8 mouse cellular contexts compared by ENCODE assay signal in genomic region chr2:122701871-122702180, GRCm38 (mm10). TPM values are rescaled to one million over a fixed set of nuclear protein-coding genes. Genes with fewer than 3 reads are reported as not detected.
DNase-seq lines count a peak whose midpoint lies in the region; ATAC-seq lines count a peak whose summit lies in the region.

No protein-coding gene starts in this region.

- no peaks in the 10 kb centered on the region for H3K27me3 ChIP-seq in hindbrain, embryonic 11.5 days (ENCODE audit: control insufficient read depth, insufficient read depth, low read length)

- no peaks in the 10 kb centered on the region for H3K36me3 ChIP-seq in hindbrain, embryonic 11.5 days (ENCODE audit: control insufficient read depth, insufficient read depth, low read length)

- no peak overlapping the region for H3K27ac ChIP-seq in hindbrain, embryonic 11.5 days (ENCODE audit: low read depth, low read length)

- WGBS in hindbrain, embryonic 11.5 days, result under 1% methylated on average over 15 of the region's 15 CpGs

- peaks cover 2% of the 10 kb centered on the region; the same call in 1 of the 2 replicates for H3K4me1 ChIP-seq in hindbrain, embryonic 11.5 days (replicated peaks; ENCODE audit: control insufficient read depth, insufficient read depth, low read length)

- DNase-seq in layer of hippocampus, postnatal 36 days, result peak; percentile 5 to 23
- no peak for DNase-seq in layer of hippocampus, adult 9-10 months (ENCODE audit: low spot score)
- DNase-seq in hindbrain, embryonic 11.5 days (ENCODE audit: low spot score), result no peak
- DNase-seq in ovary, postnatal 14 days (ENCODE audit: low spot score), result no peak
- DNase-seq in ovary, postnatal 10 days (ENCODE audit: low spot score), result no peak
- no peak for DNase-seq in layer of hippocampus, adult 18-20 months (ENCODE audit: low spot score in 2 of 2)

- peak overlapping the region; percentile 43 for H3K4me3 ChIP-seq in hindbrain, embryonic 11.5 days (ENCODE audit: low read depth, low read length)

- H3K4me2 ChIP-seq in hindbrain, embryonic 11.5 days (replicated peaks; ENCODE audit: low read depth, low read length), result peak overlapping the region; percentile 88

- no peaks in the 10 kb centered on the region for H3K9me3 ChIP-seq in hindbrain, embryonic 11.5 days (ENCODE audit: control insufficient read depth, low read length)

- ATAC-seq in common myeloid progenitor, adult 5-6 weeks (replicated peaks; ENCODE audit: low read depth, poor library complexity, severe bottlenecking), result peak; percentile 24
- ATAC-seq in hindbrain, embryonic 11.5 days (ENCODE audit: low FRiP score), result no peak
- ATAC-seq in megakaryocyte, adult 5-6 weeks (ENCODE audit: poor library complexity, severe bottlenecking), result peak; percentile 41; the same call in 1 of the 2 replicates

- peak overlapping the region; percentile 40 for H3K9ac ChIP-seq in hindbrain, embryonic 11.5 days (ENCODE audit: low read depth, low read length)

RNA-seq across cellular contexts. Expression of gene Slc30a4, which starts 0.6 kb away (rescaled TPM):
- 10 to 100 TPM; 28.4 to 29.4 TPM for total RNA-seq in layer of hippocampus, postnatal 36 days (2021)
- total RNA-seq in common myeloid progenitor, adult 5-6 weeks (2017), result 5.8 and 6.1 TPM in 2 replicates
- 7.9 and 12.3 TPM in 2 replicates for polyA plus RNA-seq in hindbrain, embryonic 11.5 days (2014; fragmentation: Nextera tagmentation; extraction: Ambion mirVana)
- total RNA-seq in megakaryocyte, adult 5-6 weeks (2015), result 1.2 and 1.9 TPM in 2 replicates
- total RNA-seq in megakaryocyte, adult 5-6 weeks (2017), result 1.9 and 2.2 TPM in 2 replicates
- 10 to 100 TPM; 29.2 to 30.1 TPM for total RNA-seq in layer of hippocampus, adult 18-20 months (2021)

RNA-seq across cellular contexts. Expression of gene Bloc1s6, which starts 36.5 kb away (rescaled TPM):
- 10 to 100 TPM; 19.9 to 28.0 TPM for total RNA-seq in layer of hippocampus, postnatal 36 days (2021)
- total RNA-seq in common myeloid progenitor, adult 5-6 weeks (2017), result 26.3 and 33.9 TPM in 2 replicates
- 66.6 and 69.0 TPM in 2 replicates for polyA plus RNA-seq in hindbrain, embryonic 11.5 days (2014; fragmentation: Nextera tagmentation; extraction: Ambion mirVana)
- 12.0 and 12.9 TPM in 2 replicates for total RNA-seq in megakaryocyte, adult 5-6 weeks (2015)
- total RNA-seq in megakaryocyte, adult 5-6 weeks (2017), result 24.1 and 30.4 TPM in 2 replicates
- total RNA-seq in layer of hippocampus, adult 18-20 months (2021), result 10 to 100 TPM; 19.4 to 19.9 TPM

Comparison
In these comparisons a context has a peak if more than half of its experiments do, and no peak if none do; other contexts are left out.
1. DNase-seq: peak in layer of hippocampus, postnatal 36 days (2 of 2); none in layer of hippocampus, adult 9-10 months (single experiment), hindbrain, embryonic 11.5 days (single experiment), ovary, postnatal 14 days (single experiment), ovary, postnatal 10 days (single experiment) and layer of hippocampus, adult 18-20 months (0 of 2).